Mouse (Mus musculus) embryonic fibroblast, embryonic 13.5 days (primary cell): Measurements from ENCODE around the gene Hipk2. TPM values are rescaled to one million over a fixed set of nuclear protein-coding genes. Genes with fewer than 3 reads are reported as not detected.

Source experiments
- H3K27ac ChIP-seq: 2 replicates; pipeline ENCODE4 v1.5.1; 2012; ENCODE audit warnings: low read length, control low read depth, inconsistent platforms; ENCODE audit not compliant: insufficient read depth
- H3K4me1 ChIP-seq: 2 replicates; pipeline ENCODE4 v1.6.1; 2011; ENCODE audit warnings: low read length; ENCODE audit not compliant: control insufficient read depth, insufficient read depth
- H3K4me3 ChIP-seq: 2 replicates; pipeline ENCODE4 v1.5.1; 2011; ENCODE audit warnings: mild to moderate bottlenecking, control low read depth, low read length; ENCODE audit not compliant: insufficient read depth
- CTCF ChIP-seq: IDR thresholded peaks from 2 replicates; pipeline ENCODE4 v1.5.1; 2011; ENCODE audit warnings: mild to moderate bottlenecking, control low read depth, low read length, moderate library complexity, borderline replicate concordance; ENCODE audit not compliant: insufficient read depth
- POLR2A ChIP-seq: IDR thresholded peaks from 2 replicates; pipeline ENCODE4 v1.6.1; 2011; ENCODE audit warnings: low read depth, mild to moderate bottlenecking, control low read depth, low read length, moderate library complexity
- polyA plus RNA-seq: library from polyadenylated mRNA; stranded (reverse); fragments of >200 nt; gene quantifications from 2 replicates; pipeline ENCODE4 v1.2.4, GENCODE M21; 2011; ENCODE audit warnings: low read depth; ENCODE audit not compliant: missing spikeins, insufficient read length

The Hipk2 gene
- polyA plus RNA-seq, 1 experiment = 33.1 TPM

DNA sequence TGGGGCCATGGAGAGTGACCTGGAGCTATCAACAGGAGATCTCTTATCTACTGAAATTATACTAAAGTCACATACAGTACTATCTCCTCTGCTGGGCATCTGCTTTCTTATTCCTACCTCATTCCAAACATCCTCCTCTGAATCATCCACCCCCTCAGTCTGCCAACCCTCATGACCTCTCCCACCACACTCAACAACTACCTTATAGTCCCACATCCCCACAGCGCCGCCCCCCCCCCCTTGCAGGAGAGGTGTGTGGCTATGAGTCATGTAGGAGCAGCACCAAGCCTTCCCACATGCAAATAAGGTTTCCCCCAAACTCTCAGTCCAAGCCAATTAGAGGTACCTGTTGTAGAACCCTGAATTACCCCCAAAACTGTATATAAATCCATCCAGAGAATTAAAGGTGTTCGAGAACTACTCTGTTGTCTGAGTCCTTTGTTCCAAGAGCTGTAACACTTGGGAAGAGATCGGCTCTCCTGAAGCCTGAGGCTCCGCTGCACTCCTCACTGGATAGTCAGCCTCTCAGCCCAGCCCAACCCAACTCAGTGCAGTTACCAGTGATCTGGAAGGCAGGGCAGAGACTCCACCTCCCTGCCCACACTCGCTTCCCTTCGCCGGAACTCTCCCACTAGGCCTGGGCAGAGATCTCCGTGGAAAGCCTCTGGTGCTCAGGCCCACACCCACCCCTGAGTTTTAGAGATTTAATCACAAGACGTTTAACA is 66.4 kb downstream of the Hipk2 start:
- TF ChIP-seq POLR2A = no peak
- no peak for TF ChIP-seq CTCF
- Histone ChIP-seq H3K4me3 (no peak overlapping the region), H3K4me1 (peaks cover 13% of the 10 kb centered on the region), H3K27ac (no peak overlapping the region)

DNA sequence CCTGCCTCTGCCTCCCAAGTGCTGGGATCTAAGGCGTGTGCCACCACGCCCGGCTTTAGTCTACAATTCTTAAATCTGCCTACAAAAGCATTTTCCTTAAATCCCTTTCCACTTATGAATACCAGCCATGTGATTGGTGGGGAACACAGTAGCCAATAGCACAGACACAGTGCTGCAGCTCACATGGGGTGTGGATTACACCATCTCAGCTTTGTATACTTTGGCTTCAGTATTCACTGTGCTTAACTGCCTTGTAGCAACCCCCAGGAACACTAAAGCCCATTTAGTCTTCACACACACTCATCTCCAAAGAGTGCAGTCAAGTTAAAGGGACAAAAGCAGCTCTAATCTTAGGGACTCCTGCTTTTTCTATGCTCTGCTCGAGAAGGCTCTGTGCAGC is 67.6 kb downstream of the Hipk2 start:
- no peak overlapping the region for H3K27ac ChIP-seq
- peaks cover 13% of the 10 kb centered on the region for H3K4me1 ChIP-seq
- no peak overlapping the region for H3K4me3 ChIP-seq
- no peak for TF ChIP-seq POLR2A

DNA sequence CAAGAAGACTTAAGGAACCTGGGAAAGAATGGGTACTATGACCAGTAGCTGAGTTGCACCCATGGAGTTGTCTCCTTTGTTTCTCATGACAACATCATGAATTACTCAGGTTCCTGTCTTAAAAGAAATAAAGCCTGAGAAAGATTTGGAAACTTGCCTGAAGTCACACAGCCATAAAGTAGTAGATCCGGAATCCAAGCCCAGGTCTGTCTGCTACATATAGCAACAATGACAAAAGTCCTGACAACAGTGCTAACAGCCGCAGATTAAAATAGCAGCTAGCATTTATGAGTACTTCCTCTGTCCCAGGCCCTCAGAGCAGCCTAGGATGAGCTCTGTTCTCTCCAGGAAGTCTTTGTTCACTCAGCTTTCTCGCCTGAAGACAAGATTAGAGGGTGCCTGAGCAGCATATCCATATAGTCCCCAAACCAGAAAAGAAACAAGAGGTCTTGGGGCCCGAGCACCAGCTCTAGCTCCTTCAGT is 69.0 kb downstream of the Hipk2 start:
- Histone ChIP-seq H3K4me1 (peaks cover 13% of the 10 kb centered on the region), H3K4me3 (no peak overlapping the region), H3K27ac (no peak overlapping the region)
- TF ChIP-seq CTCF (no peak), POLR2A (no peak)

DNA sequence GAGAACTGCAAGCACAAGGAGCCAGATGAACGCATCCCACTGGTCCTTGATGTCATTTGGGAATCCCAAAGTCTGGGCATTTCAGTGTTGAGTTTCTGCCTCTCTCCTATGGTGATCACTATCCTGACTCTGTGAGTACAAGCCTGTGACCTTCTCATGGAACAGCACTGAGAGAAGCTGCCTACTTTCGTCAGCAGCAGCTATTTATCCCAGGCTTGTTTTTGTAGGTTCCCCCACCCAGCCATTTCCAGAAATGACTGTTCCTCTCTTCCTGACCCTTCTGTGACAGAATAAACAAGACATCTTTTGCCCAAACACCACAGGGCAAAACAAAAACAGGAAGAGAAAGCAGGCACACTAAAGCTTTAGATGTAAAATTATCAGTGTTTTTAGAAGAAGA is 70.4 kb downstream of the Hipk2 start:
- H3K27ac ChIP-seq = no peak overlapping the region
- peaks cover 7% of the 10 kb centered on the region; the same call in 1 of the 2 replicates for H3K4me1 ChIP-seq
- H3K4me3 ChIP-seq = no peak overlapping the region
- TF ChIP-seq CTCF (no peak), POLR2A (no peak)

DNA sequence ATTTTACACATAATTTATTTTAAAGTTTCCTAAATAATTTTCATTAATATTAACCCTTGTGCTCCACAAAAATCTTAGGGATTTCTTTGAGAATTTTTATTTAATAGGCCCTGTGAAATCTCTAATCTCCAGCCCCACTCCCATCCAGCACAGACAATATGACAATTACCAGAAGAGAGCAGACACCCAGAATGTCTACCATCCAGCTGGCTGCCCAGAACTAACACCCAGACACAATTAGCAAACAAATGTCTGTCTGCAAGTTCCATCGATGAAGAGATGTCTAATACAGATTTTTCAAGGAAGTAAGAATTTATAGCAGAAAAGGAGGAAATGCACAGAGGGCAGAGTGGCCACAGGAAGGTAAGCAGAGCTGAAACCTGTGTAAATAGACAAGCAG is 74.7 kb downstream of the Hipk2 start:
- Histone ChIP-seq H3K27ac (no peak overlapping the region), H3K4me1 (no peaks in the 10 kb centered on the region), H3K4me3 (no peak overlapping the region)
- TF ChIP-seq CTCF = no peak
- no peak for TF ChIP-seq POLR2A

DNA sequence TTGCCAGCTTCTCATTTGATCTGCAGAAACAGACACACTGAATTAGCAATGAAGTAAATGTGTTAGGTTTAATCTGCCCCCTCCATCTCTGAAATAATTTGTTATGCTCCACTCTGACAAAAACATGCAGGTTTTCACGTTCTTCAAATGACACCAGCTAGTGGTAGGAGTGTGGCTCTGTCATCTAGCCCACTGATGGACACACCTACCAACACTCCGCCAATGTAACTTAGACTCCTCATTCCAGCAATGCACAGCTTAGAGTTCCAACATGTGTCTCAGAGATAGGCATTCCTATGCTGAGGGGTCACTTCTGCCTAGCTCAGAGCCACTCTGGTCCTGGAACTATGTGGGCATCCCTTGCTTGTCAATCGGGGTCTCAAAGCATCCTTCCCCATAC is 78.4 kb downstream of the Hipk2 start:
- TF ChIP-seq POLR2A (no peak), CTCF (no peak)
- H3K4me3 ChIP-seq = no peak overlapping the region
- no peaks in the 10 kb centered on the region for H3K4me1 ChIP-seq
- H3K27ac ChIP-seq = no peak overlapping the region

DNA sequence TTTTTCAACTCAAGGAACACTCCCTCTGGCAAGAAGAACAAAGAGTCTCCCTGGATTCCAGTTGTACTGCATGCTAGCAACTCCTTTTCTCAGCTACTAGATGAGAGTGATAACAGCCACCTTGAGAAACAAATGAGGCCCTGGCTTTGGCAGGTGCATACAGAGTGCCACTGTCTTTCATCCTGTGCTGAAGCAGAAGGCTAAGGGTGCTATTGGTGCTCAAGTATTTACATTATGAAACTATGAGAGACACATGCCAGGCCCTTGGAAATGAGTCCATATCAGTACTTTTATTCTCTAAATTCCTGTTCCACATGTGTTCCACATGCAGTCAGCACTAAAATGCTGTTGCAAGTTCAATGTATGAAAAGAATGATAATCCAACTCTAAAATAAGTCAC is 79.0 kb downstream of the Hipk2 start:
- Histone ChIP-seq H3K4me1 (no peaks in the 10 kb centered on the region), H3K27ac (no peak overlapping the region), H3K4me3 (no peak overlapping the region)
- TF ChIP-seq CTCF (no peak), POLR2A (no peak)

DNA sequence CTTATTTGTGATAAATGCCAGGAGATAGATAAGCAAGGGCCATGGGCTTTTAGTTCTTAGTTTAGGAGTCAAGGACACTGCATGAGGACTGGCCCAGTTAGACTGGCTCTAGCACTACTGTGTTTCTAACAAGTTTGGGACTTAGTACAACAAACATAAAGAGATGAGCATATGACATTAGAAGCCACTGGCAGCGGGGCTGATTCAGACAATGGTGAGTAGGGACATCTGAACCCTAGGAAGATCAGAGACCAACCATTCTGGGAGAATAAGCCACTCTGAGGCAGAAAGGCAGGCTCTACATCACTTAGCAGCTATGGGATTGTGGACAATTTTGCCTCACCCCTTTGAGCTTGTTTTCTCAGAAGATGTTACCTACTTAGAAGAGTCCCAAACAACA is 79.6 kb downstream of the Hipk2 start:
- no peaks in the 10 kb centered on the region for H3K4me1 ChIP-seq
- no peak overlapping the region for H3K4me3 ChIP-seq
- H3K27ac ChIP-seq = no peak overlapping the region
- TF ChIP-seq POLR2A (no peak), CTCF (no peak)

DNA sequence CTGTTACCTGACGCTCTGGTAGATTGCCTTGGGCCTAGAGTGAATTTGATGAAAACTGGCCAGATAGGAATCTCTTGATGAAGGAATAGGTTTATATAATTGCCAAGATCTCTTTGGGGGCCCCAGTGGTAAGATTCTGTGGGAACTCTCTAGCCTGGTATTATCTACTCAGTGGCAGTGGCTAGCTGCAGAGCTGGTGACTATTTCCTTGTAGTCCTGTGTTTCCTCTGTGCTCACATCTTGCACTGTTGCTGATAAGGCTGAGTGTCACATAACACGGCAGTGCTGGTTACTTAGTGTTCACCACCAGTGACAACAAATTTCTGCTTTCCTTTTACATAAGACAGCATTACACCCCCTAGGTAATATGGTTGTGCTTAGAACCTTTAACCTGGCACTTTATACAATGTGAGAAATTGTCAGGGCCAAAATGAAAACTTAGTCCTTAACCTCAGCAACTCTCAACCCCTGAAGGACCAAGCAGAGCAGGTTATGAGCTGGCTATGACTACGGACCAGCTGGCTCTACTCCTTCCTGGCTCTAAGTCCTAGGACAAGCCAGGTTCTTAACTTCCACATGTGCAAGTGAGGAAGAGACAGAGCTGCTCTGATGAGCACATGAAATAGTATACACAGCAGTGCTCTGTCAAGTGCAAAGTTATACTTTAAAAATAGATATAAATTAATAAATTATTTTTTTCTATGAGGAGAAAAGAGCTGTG is 80.7 kb downstream of the Hipk2 start:
- Histone ChIP-seq H3K4me1 (no peaks in the 10 kb centered on the region), H3K4me3 (no peak overlapping the region), H3K27ac (no peak overlapping the region)
- TF ChIP-seq POLR2A (no peak), CTCF (no peak)

DNA sequence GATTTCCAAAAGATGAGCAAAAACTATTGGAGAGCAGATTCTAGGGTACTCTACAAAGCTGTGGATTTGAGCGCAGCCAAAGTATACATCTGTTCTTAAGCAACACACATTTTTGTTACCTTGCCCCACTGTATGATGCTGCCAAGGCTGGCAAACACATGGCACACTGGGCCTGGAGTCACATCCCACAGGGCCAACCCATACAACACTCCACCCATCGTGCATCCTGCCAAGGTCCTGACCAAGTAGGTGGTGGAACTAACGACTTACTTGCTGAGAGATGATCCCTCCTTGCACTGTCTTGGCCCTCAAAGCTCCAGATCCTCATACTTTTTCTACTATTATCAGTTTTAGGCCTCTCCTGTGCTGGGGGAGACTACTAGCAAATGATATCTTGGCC is 83.0 kb downstream of the Hipk2 start:
- no peak for TF ChIP-seq CTCF
- no peak for TF ChIP-seq POLR2A
- Histone ChIP-seq H3K27ac (no peak overlapping the region), H3K4me3 (no peak overlapping the region), H3K4me1 (peaks cover 10% of the 10 kb centered on the region; the same call in 1 of the 2 replicates)
